Mouse (Mus musculus) lung, adult 18-20 months (tissue): Measurements from ENCODE around the gene Vwa3b.
"Not testable (repeated sequence)": the region's sequence is repeated elsewhere in the genome, so short reads cannot be mapped to it uniquely, and the experiment has no call there.

ENCODE experiments used
- DNase-seq, 2 experiments: peaks; one replicate each; pipeline ENCODE4 v3.0.0; 2022; ENCODE audit warnings: mixed read lengths in 2 of 2

Gene Vwa3b

DNA sequence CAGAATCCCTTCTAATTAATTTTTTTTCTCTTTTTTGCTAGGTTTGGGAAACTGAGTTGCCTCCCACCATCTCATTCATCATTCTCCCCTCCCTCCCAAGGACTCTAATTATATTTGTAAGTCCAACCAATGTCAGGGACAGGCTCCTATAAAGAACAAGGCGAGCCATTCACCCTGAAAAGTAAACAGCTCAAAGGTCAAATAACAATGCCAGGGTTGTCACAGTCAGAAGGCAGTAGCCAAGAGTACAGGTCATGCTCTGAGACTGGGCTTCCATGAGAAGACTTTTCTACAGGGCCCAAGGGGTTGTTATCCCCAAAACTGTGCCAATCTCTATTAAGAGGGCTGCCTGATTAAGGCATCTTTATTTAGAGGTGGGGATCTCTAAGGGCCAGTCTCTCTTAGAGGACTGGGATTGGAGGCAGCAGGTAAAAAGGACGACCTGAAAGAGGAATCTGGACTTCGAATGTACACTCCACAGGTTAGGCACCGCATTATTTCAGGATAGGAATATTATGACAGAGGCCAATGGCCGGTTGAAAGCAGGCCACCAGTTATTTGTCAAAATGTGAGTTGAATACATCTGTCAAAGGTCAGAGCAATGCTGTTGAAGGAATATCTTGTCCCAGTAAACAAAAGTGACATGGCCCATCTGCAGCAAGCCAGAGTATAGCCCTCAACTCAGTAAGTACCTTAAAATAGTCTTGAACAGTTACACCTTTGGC lies at the start of gene Vwa3b:
Gene Vwa3b (plus strand): TSS at position 635 of the 725 bp plus-strand sequence.
- no peak for DNase-seq

DNA sequence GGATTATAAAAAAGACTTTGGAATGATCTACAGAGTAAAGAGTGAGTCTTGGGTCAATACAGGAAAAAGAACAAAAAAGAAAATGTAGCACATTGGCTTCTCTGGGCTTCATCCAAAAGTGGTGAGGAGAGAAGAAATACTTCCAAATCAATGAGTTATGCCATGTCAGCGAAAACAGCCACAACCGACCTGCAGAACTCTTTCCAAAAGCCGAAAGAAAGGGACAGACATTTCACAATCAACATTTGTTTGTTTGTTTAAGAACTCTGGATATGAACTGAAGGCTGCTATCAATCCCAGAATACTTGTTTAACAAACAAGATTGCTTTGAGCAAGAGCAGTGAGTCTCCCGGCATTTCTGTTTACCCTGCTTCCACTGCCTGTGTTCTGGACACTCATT lies 49.6 kb upstream of the Vwa3b start:
- no peak for DNase-seq

DNA sequence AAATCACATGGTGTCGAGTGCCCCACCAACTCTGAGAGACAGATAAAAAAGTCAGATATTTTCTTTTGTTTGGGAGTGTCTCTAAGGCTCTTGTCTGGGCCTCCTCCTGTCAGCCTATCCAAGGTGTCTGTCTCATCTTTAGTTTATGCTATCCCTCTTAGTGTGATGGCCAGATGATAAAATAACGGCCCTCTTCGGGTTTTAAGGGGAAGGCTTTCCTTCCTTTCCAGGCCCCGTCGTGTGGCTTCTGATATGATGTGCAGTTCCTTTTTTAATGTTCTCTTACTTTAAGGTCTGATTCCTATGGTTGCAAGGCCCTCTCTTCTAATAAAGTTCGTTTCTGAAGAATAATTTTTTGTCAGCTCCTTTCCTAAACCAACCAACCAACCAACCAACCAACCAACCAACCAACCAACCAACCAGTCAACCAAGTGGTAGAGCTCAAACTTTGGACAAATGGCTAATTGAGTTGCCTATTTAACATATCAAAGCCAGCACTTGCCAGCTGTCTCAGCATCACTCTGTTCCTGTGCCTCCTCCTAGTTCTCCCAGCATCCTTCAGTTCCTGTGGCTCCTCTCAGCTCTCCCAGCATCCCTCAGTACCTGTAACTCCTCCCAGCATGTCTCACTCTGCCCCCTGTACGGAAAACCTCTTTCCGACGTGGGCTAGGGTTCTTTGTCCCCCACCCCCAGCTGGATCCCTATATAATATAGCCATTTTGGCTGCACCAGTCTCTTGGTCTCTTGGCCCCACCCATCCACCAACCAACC lies 44.0 kb upstream of the Vwa3b start:
- DNase-seq: no peak

DNA sequence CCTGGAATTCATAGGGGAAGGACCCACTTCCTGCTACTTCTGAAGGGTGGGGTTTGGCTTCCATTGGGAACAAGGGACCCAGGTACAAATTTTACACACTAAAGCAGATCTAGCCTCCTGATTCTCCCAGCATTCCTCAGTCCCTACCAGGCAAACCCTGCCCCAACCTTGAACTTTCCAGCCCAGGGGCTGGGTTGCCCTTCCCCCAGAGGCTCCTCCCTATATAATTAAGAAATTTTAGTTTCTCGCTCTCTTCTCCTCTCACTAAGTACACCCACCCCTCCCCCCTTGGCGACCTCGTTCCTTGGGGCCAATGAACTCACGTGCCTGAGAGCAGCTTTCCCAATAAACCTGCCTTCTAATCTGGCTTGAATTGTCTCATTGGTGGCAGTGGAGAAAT lies 42.6 kb upstream of the Vwa3b start:
- DNase-seq: no peak

- DNase-seq: no peak
These were observed 42.0 kb upstream of the Vwa3b start for GRCm38 (mm10) chr1:36984406-36984805.

- no peak for DNase-seq
These were observed 40.5 kb upstream of the Vwa3b start for GRCm38 (mm10) chr1:36985896-36986295.

- DNase-seq: no peak
These were observed 39.8 kb upstream of the Vwa3b start for GRCm38 (mm10) chr1:36986396-36987160.

DNA sequence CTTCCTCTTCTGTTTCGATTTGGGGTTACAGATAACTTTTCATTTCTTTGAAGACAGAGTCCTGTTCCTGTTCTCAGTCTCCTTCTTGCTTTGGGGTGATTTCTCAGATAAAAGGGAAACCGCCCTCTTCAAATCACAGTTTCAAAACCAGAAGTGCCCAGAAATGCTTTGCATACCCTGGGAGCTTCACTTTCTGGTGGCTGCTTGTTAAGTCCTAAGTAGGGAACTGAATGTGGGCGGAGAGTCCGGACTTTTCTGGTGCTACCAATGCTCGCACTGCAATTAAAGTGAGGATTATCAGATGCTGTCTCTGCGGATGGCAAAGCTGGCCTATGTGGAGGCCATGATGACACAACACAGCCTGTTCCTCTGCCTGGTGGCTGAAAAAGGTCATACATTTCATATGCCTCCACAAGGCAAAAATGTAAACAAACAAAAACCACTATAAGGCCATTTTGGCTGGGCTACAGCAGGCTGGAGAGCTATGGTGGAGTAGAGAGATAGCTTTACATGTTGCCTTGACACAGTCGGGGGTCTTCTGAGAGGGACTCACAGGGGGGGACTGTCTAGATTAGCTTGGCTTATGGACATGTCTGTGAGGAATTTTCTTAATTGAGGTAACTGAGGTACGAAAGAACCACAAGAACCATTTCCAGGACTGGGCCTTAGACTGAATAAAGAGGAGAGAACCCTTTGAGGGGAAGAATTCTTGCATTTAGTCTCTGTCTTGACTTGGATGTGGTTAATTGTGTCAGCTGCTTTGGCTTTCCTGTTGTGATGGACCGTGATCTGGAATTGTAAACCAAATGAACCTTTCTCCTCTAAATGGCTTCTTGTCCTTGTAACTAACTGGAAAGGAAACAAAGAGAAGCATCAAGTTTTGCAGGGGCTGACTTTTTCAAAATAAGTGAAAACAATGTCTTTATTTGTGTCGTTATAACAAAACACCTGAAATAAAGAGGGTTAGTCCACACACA lies 38.9 kb upstream of the Vwa3b start:
- DNase-seq: peak in 1 of 2 experiments; percentile 10

DNA sequence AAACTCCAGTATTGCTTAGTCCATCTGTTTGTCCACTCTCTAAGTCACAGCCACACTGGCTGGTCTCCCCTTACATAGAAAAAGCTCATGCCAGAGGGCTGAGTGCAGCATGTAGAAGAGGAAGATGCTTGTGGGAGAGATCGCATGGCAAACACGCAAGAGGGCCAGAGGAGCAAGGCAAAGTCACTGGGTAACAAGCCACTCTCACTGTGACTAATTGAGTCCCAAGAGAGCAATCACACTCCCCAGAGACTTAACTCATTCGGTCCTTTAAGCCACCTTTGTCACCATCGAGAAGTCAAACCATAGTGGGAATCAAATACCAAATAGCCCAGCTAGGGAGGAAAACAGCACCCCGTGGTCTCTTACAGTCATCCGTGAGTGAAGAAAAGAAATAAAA lies 38.2 kb upstream of the Vwa3b start:
- DNase-seq: no peak

GRCm38 (mm10) chr1:36988561-36988960 lies 37.8 kb upstream of the Vwa3b start:
- no peak for DNase-seq

DNA sequence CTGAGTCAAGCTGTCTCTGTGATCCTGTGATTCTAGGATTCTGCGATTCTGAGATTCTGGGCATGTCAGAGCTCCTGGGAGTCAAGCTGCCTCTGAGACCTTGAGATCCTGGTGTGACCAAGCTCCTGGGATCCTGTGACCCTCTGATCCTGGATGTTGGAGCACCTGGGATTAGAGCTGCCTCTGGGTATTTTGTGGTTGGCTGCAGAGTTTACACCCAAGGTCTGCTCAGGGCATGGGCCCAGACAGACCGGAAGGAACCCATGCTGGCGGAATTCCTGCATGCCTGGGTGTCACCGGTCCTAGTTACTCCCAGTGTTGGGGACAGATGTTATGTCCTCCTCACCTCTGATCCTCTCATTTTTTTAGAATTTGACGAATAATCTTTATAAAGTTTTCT lies 32.1 kb upstream of the Vwa3b start:
- DNase-seq: no peak

DNA sequence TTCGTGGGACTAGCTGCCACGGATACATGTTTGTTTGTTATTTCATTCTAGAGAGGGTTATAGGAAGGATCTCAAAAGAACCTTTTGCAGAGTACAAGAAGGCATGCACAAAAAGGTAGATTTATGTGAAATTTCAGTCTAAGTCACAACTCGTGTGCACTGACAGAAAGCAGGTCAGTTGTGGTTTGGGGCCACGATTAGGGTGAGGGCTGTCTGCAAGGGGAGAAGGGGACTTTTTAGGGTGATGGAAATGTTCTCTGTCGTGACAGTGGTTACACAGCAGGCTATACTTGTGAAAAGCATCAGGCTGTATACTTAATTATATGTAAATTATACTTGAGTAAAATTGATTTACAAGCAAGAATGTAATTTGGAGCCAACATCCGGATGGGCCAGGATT lies 30.6 kb upstream of the Vwa3b start:
- no peak for DNase-seq

DNA sequence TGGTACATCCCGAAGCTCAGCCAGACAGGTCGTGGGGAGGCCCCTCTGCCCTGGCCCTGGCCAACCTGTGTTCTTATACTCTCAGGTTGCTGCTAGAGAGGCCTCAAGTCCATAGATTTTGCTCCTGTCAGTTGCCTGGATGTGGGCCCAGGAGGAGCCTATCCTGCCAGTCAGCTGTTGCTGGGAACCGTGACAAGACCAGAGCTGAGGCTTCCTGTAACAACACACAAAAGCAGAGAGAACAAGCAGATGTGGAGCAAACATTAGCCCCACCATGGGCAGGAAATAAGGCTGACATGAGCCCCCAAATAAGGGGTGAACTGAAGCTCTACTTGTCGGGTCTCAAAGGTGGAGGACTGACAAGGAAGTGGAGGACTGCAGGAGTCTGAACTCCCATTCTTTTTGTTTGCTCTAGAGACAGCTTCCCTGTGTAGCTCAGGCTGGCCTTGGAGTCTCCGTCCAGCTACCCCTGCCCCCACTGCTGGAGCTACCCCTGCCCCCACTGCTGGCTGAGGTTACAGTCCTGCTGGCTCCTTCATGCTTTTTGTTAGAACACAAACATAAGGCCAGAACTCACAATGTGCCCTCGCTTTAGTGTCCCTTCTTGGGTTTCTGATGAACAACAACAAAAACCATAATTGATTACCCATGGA lies 29.7 kb upstream of the Vwa3b start:
- no peak for DNase-seq

- no peak for DNase-seq
These were observed 26.1 kb upstream of the Vwa3b start for GRCm38 (mm10) chr1:37000307-37000706.

DNA sequence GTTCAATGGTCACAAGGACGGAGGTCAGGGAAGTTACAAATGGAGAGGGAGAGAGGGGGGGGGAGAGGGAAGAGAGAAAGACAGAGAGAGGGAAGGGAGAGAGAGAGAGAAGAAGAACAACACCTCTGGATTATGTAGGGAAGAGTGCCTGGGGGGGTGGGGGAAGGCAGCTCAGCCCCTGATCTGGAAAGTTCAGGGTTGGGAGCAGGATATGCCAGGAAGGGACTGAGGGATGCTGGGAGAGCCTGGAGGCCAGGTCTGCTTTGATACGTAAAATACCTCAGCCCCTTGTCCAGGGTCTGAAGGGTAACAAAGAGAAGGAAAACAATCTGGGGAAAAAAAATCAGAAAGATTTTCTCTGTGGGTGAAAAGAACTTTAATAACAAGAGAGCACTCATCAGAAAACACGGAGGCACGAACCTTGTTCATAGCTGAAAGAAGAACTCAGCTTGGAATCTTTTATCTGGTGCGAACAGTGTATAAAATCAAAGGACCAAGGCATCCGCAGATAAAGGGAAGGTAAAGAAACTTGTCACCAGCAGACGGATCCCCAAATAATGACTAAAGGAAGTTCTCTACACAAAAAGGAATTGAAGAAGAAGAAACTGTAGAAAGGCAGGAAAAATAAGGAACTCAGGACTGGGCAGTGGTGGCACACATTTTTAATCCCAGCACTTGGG lies 24.6 kb upstream of the Vwa3b start:
- no peak for DNase-seq

GRCm38 (mm10) chr1:37002316-37003008 lies 23.9 kb upstream of the Vwa3b start:
- no peak for DNase-seq

DNA sequence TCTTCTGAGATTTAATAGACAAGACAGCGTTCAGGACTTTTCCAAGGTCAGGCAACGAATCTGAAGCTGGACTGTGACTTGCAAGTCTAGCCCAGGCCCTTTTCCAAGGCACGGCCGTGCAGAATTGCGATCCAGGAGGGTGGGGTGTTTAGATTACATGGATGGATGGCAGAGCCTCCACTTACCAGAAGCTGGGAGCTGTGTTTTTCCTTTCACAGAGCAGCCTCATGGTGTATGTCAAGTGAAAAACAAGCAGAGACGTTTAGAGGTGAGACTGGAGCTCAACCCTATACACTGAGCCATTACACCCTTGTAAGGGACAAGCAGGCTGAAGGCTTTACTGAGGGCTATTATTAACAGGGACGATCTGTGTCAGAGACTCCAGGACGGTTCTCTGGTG lies 21.9 kb upstream of the Vwa3b start:
- DNase-seq: no peak

GRCm38 (mm10) chr1:37005036-37005435 lies 21.4 kb upstream of the Vwa3b start:
- DNase-seq: no peak

DNA sequence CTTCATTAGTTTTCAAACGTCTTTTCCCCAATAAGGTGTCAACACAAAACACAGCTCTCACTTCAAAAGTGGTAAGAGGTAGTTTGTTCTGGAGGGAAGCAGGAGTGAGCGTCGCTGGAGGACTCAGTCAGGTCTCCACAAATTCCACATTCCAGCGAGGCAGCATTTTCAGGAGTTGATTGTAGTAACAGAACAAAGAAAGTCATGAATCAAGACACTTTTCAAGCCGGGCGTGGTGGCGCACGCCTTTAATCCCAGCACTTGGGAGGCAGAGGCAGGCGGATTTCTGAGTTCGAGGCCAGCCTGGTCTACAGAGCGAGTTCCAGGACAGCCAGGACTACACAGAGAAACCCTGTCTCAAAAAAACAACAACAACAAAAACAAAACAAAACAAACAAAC lies 19.9 kb upstream of the Vwa3b start:
- DNase-seq: not testable (repeated sequence)

DNA sequence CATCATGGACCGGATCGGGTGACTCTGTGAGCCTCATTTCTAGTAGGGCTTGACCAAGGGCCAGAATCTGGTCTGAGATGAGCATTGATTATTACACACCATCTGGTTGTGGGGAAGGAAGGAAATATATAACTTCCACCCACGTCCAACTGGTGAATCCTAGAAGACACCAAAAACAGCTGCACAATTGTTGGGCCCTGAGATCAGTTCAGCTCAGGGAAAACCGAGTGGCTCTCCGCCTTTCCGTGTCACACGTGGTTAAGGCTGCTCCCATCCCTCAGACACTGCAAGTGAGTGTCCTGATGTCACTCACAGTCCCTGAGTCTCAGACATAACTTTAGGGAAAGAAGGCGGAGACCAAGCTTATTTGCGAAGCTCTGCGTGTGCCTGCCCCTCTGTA lies 16.5 kb upstream of the Vwa3b start:
- DNase-seq: no peak
